Mouse (Mus musculus) bone marrow macrophage, adult 2 months (primary cell): ENCODE results near the gene Casp7.

Experiments used
- CTCF ChIP-seq: IDR thresholded peaks from 2 replicates; pipeline ENCODE4 v1.5.1; 2012; ENCODE audit warnings: low read depth, mild to moderate bottlenecking, low read length, moderate library complexity
- POLR2A ChIP-seq: IDR thresholded peaks from 2 replicates; pipeline ENCODE4 v1.6.1; 2012; ENCODE audit warnings: mild to moderate bottlenecking, low read depth, low read length, borderline replicate concordance

DNA sequence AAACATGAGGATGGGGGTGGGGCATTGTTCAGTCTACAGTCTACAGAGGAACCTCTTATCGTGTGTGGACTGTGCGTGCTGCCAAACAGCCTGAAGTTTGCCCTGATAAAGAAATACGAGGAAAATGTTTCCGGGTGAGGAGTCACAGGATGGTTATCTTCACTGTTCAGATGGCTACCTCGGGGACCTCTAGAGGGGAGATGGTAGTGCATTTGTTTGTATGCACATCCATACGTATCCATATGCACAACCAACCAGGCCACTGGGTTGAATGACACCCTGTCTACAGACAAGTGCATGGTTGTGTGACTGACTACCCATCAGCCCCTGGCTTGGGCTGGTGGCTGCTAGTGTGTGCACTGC lies 42.1 kb downstream of the Casp7 start:
- TF ChIP-seq CTCF: no peak
- TF ChIP-seq POLR2A: no peak
